ENCODE assay signal across 8 mouse cellular contexts in the genomic region with DNA sequence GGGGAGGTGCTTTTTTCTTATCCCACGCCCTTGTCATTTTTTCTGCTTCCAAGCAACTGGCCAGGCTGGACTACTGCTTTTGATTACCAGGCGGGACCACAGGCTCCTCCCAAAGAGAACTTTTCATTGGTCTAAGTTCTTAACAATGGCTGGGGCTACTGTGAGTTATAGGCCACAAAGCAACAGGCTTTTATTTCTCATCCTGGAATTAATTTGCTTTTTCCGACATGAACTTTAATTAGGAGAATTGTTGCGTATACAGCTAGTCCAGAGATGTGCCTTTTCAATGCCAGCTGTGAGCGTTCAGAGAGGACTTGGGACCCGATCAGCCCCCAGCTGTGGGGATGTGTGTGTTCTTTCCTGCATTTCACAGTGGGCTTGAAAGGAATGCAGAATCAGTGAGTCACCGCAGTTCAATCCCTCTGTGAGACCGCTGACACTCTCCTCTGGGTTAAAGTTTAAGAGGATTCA.
DNase-seq lines count a peak whose midpoint lies in the region; ATAC-seq and TF ChIP-seq lines count a peak whose summit lies in the region.
"Had no signal": no experiment of that assay in that cellular context is flagged by ENCODE, and none has a peak within 500 bp of the region (broad histone marks: within the 10 kb centered on the region; RNA-seq: fewer than 3 reads in every experiment).

No protein-coding gene starts in this region.

- WGBS in lung, embryonic 15.5 days: 28% methylated on average over 8 of the region's 8 CpGs
- WGBS in embryonic facial prominence, embryonic 12.5 days: 14% methylated on average over 8 of the region's 8 CpGs
- WGBS in kidney, embryonic 14.5 days: 28% methylated on average over 8 of the region's 8 CpGs
- 27% methylated on average over 8 of the region's 8 CpGs for WGBS in stomach, embryonic 14.5 days

- no peak overlapping the region for H3K9ac ChIP-seq in lung, embryonic 15.5 days
- H3K9ac ChIP-seq in embryonic facial prominence, embryonic 12.5 days: no peak overlapping the region
- no peak overlapping the region for H3K9ac ChIP-seq in kidney, embryonic 14.5 days (ENCODE audit: low read depth, low read length)
- no peak overlapping the region for H3K9ac ChIP-seq in stomach, embryonic 14.5 days (replicated peaks; ENCODE audit: low read depth, low read length)

- H3K9me3 ChIP-seq in lung, embryonic 15.5 days: no peaks in the 10 kb centered on the region
- no peaks in the 10 kb centered on the region for H3K9me3 ChIP-seq in embryonic facial prominence, embryonic 12.5 days
- H3K9me3 ChIP-seq in kidney, embryonic 14.5 days (ENCODE audit: control insufficient read depth, low read length): no peaks in the 10 kb centered on the region
- H3K9me3 ChIP-seq in stomach, embryonic 14.5 days (ENCODE audit: control insufficient read depth, low read depth, low read length): no peaks in the 10 kb centered on the region

- no peak for DNase-seq in lung, postnatal 25 days (ENCODE audit: low spot score)
- DNase-seq in gastrocnemius, adult 2 months: no peak
- DNase-seq in T-cell, adult 2 months (ENCODE audit: low spot score): no peak
- DNase-seq: cerebellum, adult 8-10 months had no signal

- peak overlapping the region; percentile 79 for H3K27ac ChIP-seq in lung, embryonic 15.5 days
- peak overlapping the region; percentile 57 for H3K27ac ChIP-seq in embryonic facial prominence, embryonic 12.5 days
- H3K27ac ChIP-seq in kidney, embryonic 14.5 days (ENCODE audit: low read depth, low read length): peak overlapping the region; percentile 44; the same call in 1 of the 2 replicates
- H3K27ac ChIP-seq in stomach, embryonic 14.5 days (ENCODE audit: low read length): peak overlapping the region; percentile 48; the same call in 1 of the 2 replicates
- no peak overlapping the region for H3K27ac ChIP-seq in gastrocnemius, adult 2 months

- H3K4me2 ChIP-seq in lung, embryonic 15.5 days: no peak overlapping the region
- H3K4me2 ChIP-seq in embryonic facial prominence, embryonic 12.5 days (replicated peaks): no peak overlapping the region
- no peak overlapping the region for H3K4me2 ChIP-seq in kidney, embryonic 14.5 days (replicated peaks; ENCODE audit: low read depth, low read length)
- H3K4me2 ChIP-seq in stomach, embryonic 14.5 days (replicated peaks; ENCODE audit: low read depth, low read length): no peak overlapping the region

- H3K4me1 ChIP-seq in lung, embryonic 15.5 days: peaks cover 21% of the 10 kb centered on the region
- peaks cover 23% of the 10 kb centered on the region for H3K4me1 ChIP-seq in embryonic facial prominence, embryonic 12.5 days
- peaks cover 19% of the 10 kb centered on the region for H3K4me1 ChIP-seq in kidney, embryonic 14.5 days (ENCODE audit: control insufficient read depth, insufficient read depth, low read length)
- H3K4me1 ChIP-seq in stomach, embryonic 14.5 days (ENCODE audit: control insufficient read depth, insufficient read depth, low read length): peaks cover 14% of the 10 kb centered on the region

- intact Hi-C loops in gastrocnemius, adult 2 months (cut with DNase I): no loop called here

- H3K36me3 ChIP-seq in lung, embryonic 15.5 days: no peaks in the 10 kb centered on the region
- H3K36me3 ChIP-seq in embryonic facial prominence, embryonic 12.5 days: no peaks in the 10 kb centered on the region
- H3K36me3 ChIP-seq in kidney, embryonic 14.5 days (ENCODE audit: control insufficient read depth, insufficient read depth, low read length): no peaks in the 10 kb centered on the region
- no peaks in the 10 kb centered on the region for H3K36me3 ChIP-seq in stomach, embryonic 14.5 days (ENCODE audit: control insufficient read depth, insufficient read depth, low read length)

- TF ChIP-seq CTCF in gastrocnemius, adult 2 months (IDR thresholded peaks at IDR 0.05): no peak

- no peak overlapping the region for H3K4me3 ChIP-seq in lung, embryonic 15.5 days
- no peak overlapping the region for H3K4me3 ChIP-seq in embryonic facial prominence, embryonic 12.5 days
- no peak overlapping the region for H3K4me3 ChIP-seq in kidney, embryonic 14.5 days (ENCODE audit: low read length)
- H3K4me3 ChIP-seq in stomach, embryonic 14.5 days (ENCODE audit: low read depth, low read length): no peak overlapping the region
- H3K4me3 ChIP-seq in gastrocnemius, adult 2 months: no peak overlapping the region

- ATAC-seq in lung, embryonic 15.5 days (ENCODE audit: borderline replicate concordance, extremely low read depth, low FRiP score, low TSS enrichment): no peak
- ATAC-seq in embryonic facial prominence, embryonic 12.5 days (ENCODE audit: insufficient number of reproducible peaks, insufficient read depth, low FRiP score, low TSS enrichment): no peak
- ATAC-seq in kidney, embryonic 14.5 days (ENCODE audit: low FRiP score, low TSS enrichment): no peak
- ATAC-seq in stomach, embryonic 14.5 days (ENCODE audit: insufficient number of reproducible peaks, insufficient read depth, low FRiP score, low read depth): no peak

- no peaks in the 10 kb centered on the region for H3K27me3 ChIP-seq in lung, embryonic 15.5 days
- H3K27me3 ChIP-seq in embryonic facial prominence, embryonic 12.5 days: no peaks in the 10 kb centered on the region
- no peaks in the 10 kb centered on the region for H3K27me3 ChIP-seq in kidney, embryonic 14.5 days (ENCODE audit: control insufficient read depth, insufficient read depth, low read length)
- H3K27me3 ChIP-seq in stomach, embryonic 14.5 days (ENCODE audit: control insufficient read depth, insufficient read depth, low read length): no peaks in the 10 kb centered on the region
